Mouse (Mus musculus): ENCODE measurements around the gene Agpat4. TPM values are rescaled to one million over a fixed set of nuclear protein-coding genes. Genes with fewer than 3 reads are reported as not detected.

Agpat4 gene
- polyA plus RNA-seq, 2 experiments, result 22.1 to 23.7 TPM

DNA sequence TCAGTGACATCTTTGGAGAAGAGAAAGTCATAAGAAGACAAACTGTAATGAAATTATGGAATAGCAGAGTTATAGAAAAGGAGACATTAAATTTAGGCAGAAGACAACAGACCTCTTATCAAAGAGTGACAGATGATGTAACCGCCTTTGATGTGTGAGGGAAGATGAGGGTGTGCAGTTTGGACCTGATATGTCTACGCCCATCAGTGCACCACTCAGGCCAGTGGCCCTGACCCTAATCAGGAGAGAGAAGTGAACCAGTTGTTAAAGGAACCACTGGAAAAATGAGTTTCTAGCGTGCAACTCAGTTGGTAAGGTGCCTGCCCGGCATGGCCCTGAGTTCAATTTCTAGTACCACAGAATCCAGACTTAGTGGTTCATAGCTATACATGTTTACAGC is 67.4 kb downstream of the Agpat4 start:
- H3K27ac ChIP-seq (replicated peaks; ENCODE audit: low read depth, low read length), result no peak overlapping the region
- no peaks in the 10 kb centered on the region for H3K4me1 ChIP-seq (ENCODE audit: control insufficient read depth, insufficient read depth, low read length)
- H3K27me3 ChIP-seq (ENCODE audit: control insufficient read depth, insufficient read depth, low read length), result no peaks in the 10 kb centered on the region
- H3K4me3 ChIP-seq (replicated peaks; ENCODE audit: low read length), result no peak overlapping the region
- H3K4me2 ChIP-seq (replicated peaks; ENCODE audit: low read depth, low read length, severe bottlenecking), result no peak overlapping the region
- no peak overlapping the region for H3K9ac ChIP-seq (ENCODE audit: low read depth, low read length, severe bottlenecking)
- no peaks in the 10 kb centered on the region for H3K36me3 ChIP-seq (ENCODE audit: control insufficient read depth, insufficient read depth, low read length)
- WGBS, result 91% methylated on average over 4 of the region's 4 CpGs
- no peak for DNase-seq (ENCODE audit: low spot score)
- no peaks in the 10 kb centered on the region for H3K9me3 ChIP-seq (ENCODE audit: control insufficient read depth, low read length)
- TF ChIP-seq POLR2A (IDR thresholded peaks at IDR 0.05; ENCODE audit: borderline replicate concordance, extremely low read depth, insufficient read depth, insufficient read length), result no peak
- ATAC-seq (ENCODE audit: low FRiP score, low read depth), result no peak

DNA sequence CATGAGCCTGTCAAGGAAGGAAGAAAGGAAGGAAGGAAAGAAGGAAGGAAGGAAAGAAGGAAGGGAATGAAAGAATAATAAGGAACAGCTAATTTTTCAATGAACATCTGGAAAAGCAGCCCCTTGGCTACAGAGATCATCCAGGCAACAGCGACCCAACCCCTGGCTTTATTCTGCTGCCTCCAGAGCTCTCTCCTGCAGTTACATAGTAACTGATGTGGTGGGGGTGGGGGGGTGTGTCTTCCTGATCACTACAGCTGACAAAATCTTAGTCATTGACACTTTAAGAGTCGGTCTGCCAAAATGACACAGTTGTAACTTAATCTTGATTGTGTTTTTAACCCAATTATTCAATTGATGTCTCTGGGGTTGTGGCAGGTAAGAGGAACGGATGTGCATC is 67.8 kb downstream of the Agpat4 start:
- Histone ChIP-seq H3K4me1 (ENCODE audit: control insufficient read depth, insufficient read depth, low read length) (no peaks in the 10 kb centered on the region), H3K9ac (ENCODE audit: low read depth, low read length, severe bottlenecking) (no peak overlapping the region), H3K4me2 (replicated peaks; ENCODE audit: low read depth, low read length, severe bottlenecking) (no peak overlapping the region), H3K9me3 (ENCODE audit: control insufficient read depth, low read length) (no peaks in the 10 kb centered on the region), H3K27ac (replicated peaks; ENCODE audit: low read depth, low read length) (no peak overlapping the region), H3K4me3 (replicated peaks; ENCODE audit: low read length) (no peak overlapping the region), H3K36me3 (ENCODE audit: control insufficient read depth, insufficient read depth, low read length) (no peaks in the 10 kb centered on the region), H3K27me3 (ENCODE audit: control insufficient read depth, insufficient read depth, low read length) (no peaks in the 10 kb centered on the region)
- ATAC-seq (ENCODE audit: low FRiP score, low read depth) (no peak), DNase-seq (ENCODE audit: low spot score) (no peak)
- TF ChIP-seq POLR2A (IDR thresholded peaks at IDR 0.05; ENCODE audit: borderline replicate concordance, extremely low read depth, insufficient read depth, insufficient read length), result no peak
- 83% methylated on average over 3 of the region's 3 CpGs for WGBS

GRCm38 (mm10) chr17:12187782-12188181 is 69.3 kb downstream of the Agpat4 start:
- H3K4me3 ChIP-seq (replicated peaks; ENCODE audit: low read length), result no peak overlapping the region
- 0 out of 2 replicates have a peak overlapping the region, but pooled peaks have one; percentile 4 for H3K9ac ChIP-seq (ENCODE audit: low read depth, low read length, severe bottlenecking)
- no peaks in the 10 kb centered on the region for H3K4me1 ChIP-seq (ENCODE audit: control insufficient read depth, insufficient read depth, low read length)
- H3K27ac ChIP-seq (replicated peaks; ENCODE audit: low read depth, low read length), result no peak overlapping the region
- WGBS, result 58% methylated on average over 1 of the region's 1 CpGs
- H3K9me3 ChIP-seq (ENCODE audit: control insufficient read depth, low read length), result no peaks in the 10 kb centered on the region
- no peak overlapping the region for H3K4me2 ChIP-seq (replicated peaks; ENCODE audit: low read depth, low read length, severe bottlenecking)
- no peaks in the 10 kb centered on the region for H3K36me3 ChIP-seq (ENCODE audit: control insufficient read depth, insufficient read depth, low read length)
- no peaks in the 10 kb centered on the region for H3K27me3 ChIP-seq (ENCODE audit: control insufficient read depth, insufficient read depth, low read length)
- DNase-seq (ENCODE audit: low spot score), result no peak
- no peak for TF ChIP-seq POLR2A (IDR thresholded peaks at IDR 0.05; ENCODE audit: borderline replicate concordance, extremely low read depth, insufficient read depth, insufficient read length)
- no peak for ATAC-seq (ENCODE audit: low FRiP score, low read depth)

DNA sequence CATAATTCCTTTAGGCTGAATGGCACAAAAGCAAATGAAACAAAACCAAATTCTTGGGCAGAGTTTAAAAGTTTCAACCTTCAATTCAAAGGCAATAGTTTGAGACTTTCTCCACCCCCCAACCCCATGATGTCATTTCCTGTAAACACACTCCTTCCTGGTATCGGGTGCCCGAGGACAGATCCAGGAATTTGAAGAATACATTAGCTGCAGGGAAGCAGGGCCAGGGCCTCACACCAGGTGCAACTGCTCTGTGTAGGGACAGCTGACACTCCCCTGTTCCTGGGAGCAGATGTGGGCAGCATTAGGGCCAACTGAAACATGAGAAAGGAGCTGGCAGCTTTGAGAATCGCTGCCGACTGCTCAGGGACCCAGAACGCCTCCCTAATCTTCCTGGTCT is 76.6 kb downstream of the Agpat4 start:
- Histone ChIP-seq H3K9ac (ENCODE audit: low read depth, low read length, severe bottlenecking) (no peak overlapping the region), H3K9me3 (ENCODE audit: control insufficient read depth, low read length) (no peaks in the 10 kb centered on the region)
- DNase-seq (ENCODE audit: low spot score), result peak; percentile 65

GRCm38 (mm10) chr17:12195604-12196003 is 77.1 kb downstream of the Agpat4 start:
- no peak for ATAC-seq (ENCODE audit: low FRiP score, low read depth)
- H3K9ac ChIP-seq (ENCODE audit: low read depth, low read length, severe bottlenecking), result no peak overlapping the region
- no peak for DNase-seq (ENCODE audit: low spot score)

More for the DNA sequence above, 76.6 kb downstream of the Agpat4 start:
- Histone ChIP-seq H3K27ac (replicated peaks; ENCODE audit: low read depth, low read length) (0 out of 2 replicates have a peak overlapping the region, but pooled peaks have one; percentile 52), H3K36me3 (ENCODE audit: control insufficient read depth, insufficient read depth, low read length) (peaks cover 10% of the 10 kb centered on the region; the same call in 1 of the 2 replicates), H3K4me1 (ENCODE audit: control insufficient read depth, insufficient read depth, low read length) (peaks cover 16% of the 10 kb centered on the region), H3K27me3 (ENCODE audit: control insufficient read depth, insufficient read depth, low read length) (no peaks in the 10 kb centered on the region), H3K4me2 (replicated peaks; ENCODE audit: low read depth, low read length, severe bottlenecking) (no peak overlapping the region), H3K4me3 (replicated peaks; ENCODE audit: low read length) (no peak overlapping the region)
- no peak for TF ChIP-seq POLR2A (IDR thresholded peaks at IDR 0.05; ENCODE audit: borderline replicate concordance, extremely low read depth, insufficient read depth, insufficient read length)
- peak; percentile 87 for ATAC-seq (ENCODE audit: low FRiP score, low read depth)
- WGBS, result 17% methylated on average over 5 of the region's 5 CpGs

More at GRCm38 (mm10) chr17:12195604-12196003, 77.1 kb downstream of the Agpat4 start:
- Histone ChIP-seq H3K27ac (replicated peaks; ENCODE audit: low read depth, low read length) (0 out of 2 replicates have a peak overlapping the region, but pooled peaks have one; percentile 21), H3K4me2 (replicated peaks; ENCODE audit: low read depth, low read length, severe bottlenecking) (no peak overlapping the region), H3K9me3 (ENCODE audit: control insufficient read depth, low read length) (no peaks in the 10 kb centered on the region), H3K4me1 (ENCODE audit: control insufficient read depth, insufficient read depth, low read length) (peaks cover 20% of the 10 kb centered on the region), H3K27me3 (ENCODE audit: control insufficient read depth, insufficient read depth, low read length) (no peaks in the 10 kb centered on the region), H3K4me3 (replicated peaks; ENCODE audit: low read length) (no peak overlapping the region), H3K36me3 (ENCODE audit: control insufficient read depth, insufficient read depth, low read length) (peaks cover 10% of the 10 kb centered on the region; the same call in 1 of the 2 replicates)
- WGBS, result 49% methylated on average over 10 of the region's 10 CpGs
- no peak for TF ChIP-seq POLR2A (IDR thresholded peaks at IDR 0.05; ENCODE audit: borderline replicate concordance, extremely low read depth, insufficient read depth, insufficient read length)

All from limb, embryonic 14.5 days (tissue).